Mouse (Mus musculus): ENCODE data around the gene Btbd8. TPM values are rescaled to one million over a fixed set of nuclear protein-coding genes. Genes with fewer than 3 reads are reported as not detected.

Gene Btbd8
- total RNA-seq, 4 experiments from 2014 or later, result 4.9 to 6.3 (median 5.5) TPM

GRCm38 (mm10) chr5:107449620-107450019 is 11.8 kb downstream of the Btbd8 start:
- no peak for DNase-seq (ENCODE audit: low spot score)

- no peak for DNase-seq (ENCODE audit: low spot score)
Observed at GRCm38 (mm10) chr5:107450299-107450698, 12.5 kb downstream of the Btbd8 start.

GRCm38 (mm10) chr5:107462147-107463076 is 24.6 kb downstream of the Btbd8 start:
- no peak for DNase-seq (ENCODE audit: low spot score)

- no peak for DNase-seq (ENCODE audit: low spot score)
Observed at GRCm38 (mm10) chr5:107466501-107466900, 28.7 kb downstream of the Btbd8 start.

GRCm38 (mm10) chr5:107467098-107467497 is 29.3 kb downstream of the Btbd8 start:
- DNase-seq (ENCODE audit: low spot score), result no peak

- DNase-seq (ENCODE audit: low spot score), result no peak
Observed at GRCm38 (mm10) chr5:107470600-107471329, 33.0 kb downstream of the Btbd8 start.

GRCm38 (mm10) chr5:107480194-107480593 is 42.4 kb downstream of the Btbd8 start:
- DNase-seq (ENCODE audit: low spot score), result no peak

GRCm38 (mm10) chr5:107488996-107489395 is 51.2 kb downstream of the Btbd8 start:
- no peak for DNase-seq (ENCODE audit: low spot score)

- no peak for DNase-seq (ENCODE audit: low spot score)
Observed at GRCm38 (mm10) chr5:107491036-107491435, 53.2 kb downstream of the Btbd8 start.

GRCm38 (mm10) chr5:107492471-107492870 is 54.7 kb downstream of the Btbd8 start:
- DNase-seq (ENCODE audit: low spot score), result no peak

- DNase-seq (ENCODE audit: low spot score), result no peak
Observed at GRCm38 (mm10) chr5:107494759-107495158, 57.0 kb downstream of the Btbd8 start.

- DNase-seq (ENCODE audit: low spot score), result no peak
Observed at GRCm38 (mm10) chr5:107496047-107496446, 58.2 kb downstream of the Btbd8 start.

GRCm38 (mm10) chr5:107497519-107498501 is 60.0 kb downstream of the Btbd8 start:
- DNase-seq (ENCODE audit: low spot score), result no peak

- no peak for DNase-seq (ENCODE audit: low spot score)
Observed at GRCm38 (mm10) chr5:107498806-107499310, 61.1 kb downstream of the Btbd8 start.

- DNase-seq (ENCODE audit: low spot score), result no peak
Observed at GRCm38 (mm10) chr5:107499891-107500535, 62.2 kb downstream of the Btbd8 start.

GRCm38 (mm10) chr5:107500741-107501140 is 62.9 kb downstream of the Btbd8 start:
- DNase-seq (ENCODE audit: low spot score), result no peak

- no peak for DNase-seq (ENCODE audit: low spot score)
Observed at GRCm38 (mm10) chr5:107507321-107507720, 69.5 kb downstream of the Btbd8 start, which contains the start of gene Gm42669. Gm42669 (plus strand) TSS chr5:107507621.

- DNase-seq (ENCODE audit: low spot score), result no peak
Observed at GRCm38 (mm10) chr5:107510503-107510902, 72.7 kb downstream of the Btbd8 start.

GRCm38 (mm10) chr5:107511326-107511725 is 73.5 kb downstream of the Btbd8 start:
- DNase-seq (ENCODE audit: low spot score), result no peak

GRCm38 (mm10) chr5:107513583-107513982 is 75.8 kb downstream of the Btbd8 start:
- no peak for DNase-seq (ENCODE audit: low spot score)

GRCm38 (mm10) chr5:107515453-107515852 is 77.7 kb downstream of the Btbd8 start:
- no peak for DNase-seq (ENCODE audit: low spot score)

Measured in heart, adult 8-10 months (tissue).